Mouse (Mus musculus) stomach, embryonic 14.5 days (tissue): ENCODE data around the gene Arhgef3. TPM values are rescaled to one million over a fixed set of nuclear protein-coding genes. Genes with fewer than 3 reads are reported as not detected.

Experiments used
- ATAC-seq: fragments of 200-750 bp; cut with Nextera tagmentation; 2 replicates; pipeline ENCODE4 v1.8.0; 2017; ENCODE audit warnings: low read depth, moderate TSS enrichment; ENCODE audit not compliant: insufficient number of reproducible peaks, insufficient read depth, low FRiP score
- H3K27ac ChIP-seq: fragments of 300-500 bp; sonication (generic); 2 replicates; pipeline ENCODE4 v1.5.1; 2014; ENCODE audit warnings: mild to moderate bottlenecking, low read length, moderate library complexity, mixed read lengths
- H3K27me3 ChIP-seq: fragments of 300-500 bp; sonication (generic); 2 replicates; pipeline ENCODE4 v1.6.1; 2014; ENCODE audit warnings: low read length, control low read depth, mixed read lengths; ENCODE audit not compliant: control insufficient read depth, insufficient read depth
- H3K36me3 ChIP-seq: fragments of 300-500 bp; sonication (generic); 2 replicates; pipeline ENCODE4 v1.6.1; 2014; ENCODE audit warnings: mild to moderate bottlenecking, control low read depth, low read length, moderate library complexity, mixed read lengths; ENCODE audit not compliant: control insufficient read depth, insufficient read depth
- H3K4me1 ChIP-seq: fragments of 300-500 bp; sonication (generic); 2 replicates; pipeline ENCODE4 v1.6.1; 2014; ENCODE audit warnings: low read length, control low read depth, mixed read lengths; ENCODE audit not compliant: control insufficient read depth, insufficient read depth
- H3K4me2 ChIP-seq: fragments of 300-500 bp; sonication (generic); replicated peaks from 2 replicates; pipeline ENCODE4 v1.6.1; 2014; ENCODE audit warnings: low read depth, low read length, control low read depth
- H3K4me3 ChIP-seq: fragments of 300-500 bp; sonication (generic); 2 replicates; pipeline ENCODE4 v1.5.1; 2014; ENCODE audit warnings: low read depth, low read length, control low read depth
- H3K9ac ChIP-seq: fragments of 300-500 bp; sonication (generic); replicated peaks from 2 replicates; pipeline ENCODE4 v1.6.1; 2014; ENCODE audit warnings: low read depth, mild to moderate bottlenecking, control low read depth, low read length, moderate library complexity, mixed read lengths
- H3K9me3 ChIP-seq: fragments of 300-500 bp; sonication (generic); 2 replicates; pipeline ENCODE4 v1.6.1; 2016; ENCODE audit warnings: low read depth, low read length, control low read depth; ENCODE audit not compliant: control insufficient read depth
- WGBS: fragments of 180-500 bp; shearing (Covaris S2); extraction: QIAGEN DNeasy Blood & Tissue Kit; methylation state at CpG from one replicate; pipeline ENCODE4 v1.1.7; 2014; 5-methylcytosine and 5-hydroxymethylcytosine counted together
- polyA plus RNA-seq: library from polyadenylated mRNA; unstranded; fragments of >200 nt; fragmentation: Nextera tagmentation; extraction: Ambion mirVana; gene quantifications from 2 replicates; pipeline ENCODE4 v1.2.1, GENCODE M21; 2014

Gene Arhgef3
- polyA plus RNA-seq, 1 experiment from 2014 or later = 16.4 TPM

DNA sequence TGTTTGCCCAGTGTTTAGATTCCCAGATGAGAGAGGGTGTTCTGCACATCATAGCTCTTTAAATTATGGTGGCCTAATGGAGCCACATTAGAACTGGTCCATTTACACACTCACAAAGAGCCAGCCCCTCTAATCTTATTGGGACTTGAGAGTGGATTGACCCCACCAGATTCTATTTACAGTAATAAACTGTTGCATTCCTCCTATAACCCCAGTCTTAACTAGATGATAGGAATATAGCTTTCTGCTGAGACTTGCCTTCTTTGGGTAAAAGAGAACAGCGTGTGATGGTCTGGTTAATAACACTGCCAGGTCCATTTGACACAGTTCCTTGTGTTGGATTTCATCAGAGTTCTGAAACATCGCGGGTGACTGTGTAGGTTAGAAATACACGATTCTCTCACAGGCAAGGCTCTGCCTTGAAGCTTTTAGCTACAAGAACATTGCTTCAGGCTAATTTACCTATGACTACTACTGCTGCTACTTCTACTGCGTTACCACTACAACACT lies 268.7 kb downstream of the Arhgef3 start:
- H3K9me3 ChIP-seq = no peaks in the 10 kb centered on the region
- no peaks in the 10 kb centered on the region for H3K27me3 ChIP-seq
- H3K27ac ChIP-seq = no peak overlapping the region
- H3K4me1 ChIP-seq = no peaks in the 10 kb centered on the region
- WGBS = 69% methylated on average over 5 of the region's 5 CpGs
- H3K9ac ChIP-seq = no peak overlapping the region
- no peaks in the 10 kb centered on the region for H3K36me3 ChIP-seq
- ATAC-seq = peak; percentile 33; the same call in 1 of the 2 replicates
- H3K4me3 ChIP-seq = no peak overlapping the region
- H3K4me2 ChIP-seq = no peak overlapping the region

DNA sequence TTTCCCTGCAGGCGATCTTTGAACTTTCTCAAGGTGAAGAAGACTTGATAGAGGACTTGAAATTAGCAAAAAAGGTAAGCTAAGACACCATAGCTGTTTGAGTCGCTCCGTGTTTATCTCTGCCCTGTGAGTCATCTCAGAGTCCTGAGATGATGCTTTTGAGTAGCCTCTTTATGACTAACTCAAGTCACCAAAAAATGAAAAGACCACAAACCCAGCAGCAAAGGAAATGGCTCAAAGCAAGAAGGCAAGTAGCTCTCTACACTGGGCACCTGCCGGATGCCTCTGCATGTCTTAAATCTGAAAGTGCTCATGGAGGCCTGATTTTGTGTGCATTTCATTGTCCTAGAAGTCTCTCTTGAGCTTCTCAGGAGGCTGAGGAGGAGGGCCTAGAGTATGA lies 269.4 kb downstream of the Arhgef3 start:
- Histone ChIP-seq H3K4me1 (no peaks in the 10 kb centered on the region), H3K27me3 (no peaks in the 10 kb centered on the region), H3K27ac (no peak overlapping the region), H3K4me2 (no peak overlapping the region), H3K9ac (no peak overlapping the region), H3K9me3 (no peaks in the 10 kb centered on the region), H3K36me3 (no peaks in the 10 kb centered on the region), H3K4me3 (no peak overlapping the region)
- WGBS = 89% methylated on average over 4 of the region's 4 CpGs
- no peak for ATAC-seq

DNA sequence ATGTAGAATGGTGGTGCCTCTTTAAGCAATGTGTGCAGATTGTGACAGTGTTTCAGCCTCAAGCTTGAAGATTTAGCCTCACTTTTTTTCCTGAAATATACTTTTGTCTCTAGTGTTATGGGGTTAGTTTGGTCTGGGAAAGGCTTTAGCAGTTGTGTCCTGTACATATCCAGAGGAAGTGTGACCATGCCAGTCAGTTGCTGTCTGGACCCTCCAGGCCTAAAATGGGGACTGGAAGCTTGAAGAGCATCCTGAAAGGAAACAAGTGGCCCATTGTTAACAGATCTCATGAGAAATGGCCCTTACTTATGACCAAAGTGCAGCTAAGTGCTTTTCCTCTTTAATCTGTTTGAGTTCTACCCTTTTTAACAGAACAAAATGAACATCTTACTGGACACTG lies 273.9 kb downstream of the Arhgef3 start:
- Histone ChIP-seq H3K27me3 (no peaks in the 10 kb centered on the region), H3K9ac (no peak overlapping the region), H3K4me2 (no peak overlapping the region), H3K9me3 (no peaks in the 10 kb centered on the region), H3K27ac (0 out of 2 replicates have a peak overlapping the region, but pooled peaks have one; percentile 3), H3K4me1 (0 out of 2 replicates have a peak, but pooled peaks cover 2% of the 10 kb centered on the region), H3K36me3 (no peaks in the 10 kb centered on the region), H3K4me3 (no peak overlapping the region)
- ATAC-seq = no peak

DNA sequence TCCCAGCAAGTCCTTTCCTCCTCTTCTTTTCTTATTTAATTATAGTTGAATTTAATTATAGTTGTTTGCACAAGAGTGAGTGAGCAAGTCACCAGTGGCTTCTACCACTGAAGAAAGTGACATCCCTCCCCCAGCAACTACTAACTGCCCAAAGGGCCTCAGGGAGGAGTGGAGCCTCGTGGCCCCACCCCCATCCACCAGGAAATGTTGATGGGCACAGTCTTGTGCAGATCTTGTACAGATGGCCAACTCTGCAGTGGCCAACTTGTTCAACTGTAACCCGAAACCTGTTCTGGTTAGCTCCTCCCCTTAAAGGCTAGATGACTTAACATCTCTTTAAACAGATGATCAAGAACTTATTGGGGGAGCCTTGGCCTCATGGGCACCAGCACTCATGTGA lies 275.0 kb downstream of the Arhgef3 start:
- no peak overlapping the region for H3K4me3 ChIP-seq
- no peak overlapping the region for H3K4me2 ChIP-seq
- H3K9ac ChIP-seq = no peak overlapping the region
- H3K36me3 ChIP-seq = no peaks in the 10 kb centered on the region
- 0 out of 2 replicates have a peak, but pooled peaks cover 2% of the 10 kb centered on the region for H3K4me1 ChIP-seq
- ATAC-seq = no peak
- H3K27me3 ChIP-seq = no peaks in the 10 kb centered on the region
- WGBS = 77% methylated on average over 2 of the region's 2 CpGs
- no peak overlapping the region; the same call in 1 of the 2 replicates for H3K27ac ChIP-seq
- no peaks in the 10 kb centered on the region for H3K9me3 ChIP-seq

DNA sequence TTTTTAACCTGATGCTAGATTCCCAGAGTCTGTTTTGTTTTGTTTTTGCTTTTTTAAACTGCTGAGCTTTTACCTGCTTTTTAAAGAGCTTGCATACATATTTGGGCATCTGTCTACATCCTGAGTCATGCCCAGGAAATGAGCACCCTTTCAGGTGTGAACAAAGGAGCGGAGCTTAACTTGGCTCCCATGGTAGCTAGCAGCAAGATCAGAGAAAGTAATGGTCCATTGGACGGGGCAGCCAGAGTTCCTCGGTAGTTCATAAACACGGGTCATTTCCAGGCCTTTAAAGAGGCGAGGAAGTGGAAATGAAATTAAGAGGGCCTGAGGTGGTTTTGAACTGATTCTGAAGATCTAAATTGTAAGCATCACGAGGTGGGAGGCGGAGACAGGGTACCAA lies 276.0 kb downstream of the Arhgef3 start:
- Histone ChIP-seq H3K4me3 (no peak overlapping the region), H3K27ac (no peak overlapping the region), H3K36me3 (no peaks in the 10 kb centered on the region), H3K4me1 (0 out of 2 replicates have a peak, but pooled peaks cover 2% of the 10 kb centered on the region), H3K27me3 (no peaks in the 10 kb centered on the region), H3K9ac (no peak overlapping the region), H3K9me3 (no peaks in the 10 kb centered on the region), H3K4me2 (no peak overlapping the region)
- 67% methylated on average over 7 of the region's 7 CpGs for WGBS
- no peak for ATAC-seq

DNA sequence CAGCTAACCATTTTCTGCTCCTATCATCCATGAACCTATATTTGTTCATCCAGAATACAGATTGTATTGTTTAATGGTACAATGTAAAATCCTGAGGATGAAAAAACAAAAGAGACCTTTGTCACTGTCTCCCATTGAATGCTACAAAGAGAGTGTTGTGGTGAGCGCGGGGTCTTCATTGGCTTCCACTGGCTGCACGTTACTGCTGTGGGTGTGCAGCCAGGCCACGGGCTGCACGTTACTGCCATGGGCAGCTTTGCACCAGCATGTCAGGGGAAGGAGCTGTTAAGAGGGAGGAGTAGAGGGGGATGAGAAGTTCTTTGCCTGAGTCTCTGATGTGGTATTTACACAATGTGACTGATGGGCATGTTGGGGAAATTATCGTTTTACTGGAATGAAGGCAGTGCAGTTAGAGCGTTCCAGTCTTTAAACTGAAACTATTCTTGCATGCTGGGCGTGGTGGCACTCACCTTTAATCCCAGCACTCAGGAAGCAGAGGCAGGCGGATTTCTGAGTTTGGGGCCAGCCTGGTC lies 277.1 kb downstream of the Arhgef3 start:
- Histone ChIP-seq H3K9ac (no peak overlapping the region), H3K4me1 (0 out of 2 replicates have a peak, but pooled peaks cover 2% of the 10 kb centered on the region), H3K27ac (no peak overlapping the region), H3K4me2 (no peak overlapping the region), H3K9me3 (no peaks in the 10 kb centered on the region), H3K27me3 (no peaks in the 10 kb centered on the region), H3K4me3 (no peak overlapping the region), H3K36me3 (no peaks in the 10 kb centered on the region)
- 61% methylated on average over 9 of the region's 9 CpGs for WGBS
- ATAC-seq = no peak

- H3K36me3 ChIP-seq = no peaks in the 10 kb centered on the region
- no peak overlapping the region for H3K27ac ChIP-seq
- no peak overlapping the region for H3K9ac ChIP-seq
- no peak overlapping the region for H3K4me3 ChIP-seq
- 0 out of 2 replicates have a peak, but pooled peaks cover 2% of the 10 kb centered on the region for H3K4me1 ChIP-seq
- H3K4me2 ChIP-seq = no peak overlapping the region
- no peaks in the 10 kb centered on the region for H3K9me3 ChIP-seq
- 87% methylated on average over 2 of the region's 2 CpGs for WGBS
- H3K27me3 ChIP-seq = no peaks in the 10 kb centered on the region
- no peak for ATAC-seq
Observed at GRCm38 (mm10) chr14:27392660-27393059, 278.0 kb downstream of the Arhgef3 start.

DNA sequence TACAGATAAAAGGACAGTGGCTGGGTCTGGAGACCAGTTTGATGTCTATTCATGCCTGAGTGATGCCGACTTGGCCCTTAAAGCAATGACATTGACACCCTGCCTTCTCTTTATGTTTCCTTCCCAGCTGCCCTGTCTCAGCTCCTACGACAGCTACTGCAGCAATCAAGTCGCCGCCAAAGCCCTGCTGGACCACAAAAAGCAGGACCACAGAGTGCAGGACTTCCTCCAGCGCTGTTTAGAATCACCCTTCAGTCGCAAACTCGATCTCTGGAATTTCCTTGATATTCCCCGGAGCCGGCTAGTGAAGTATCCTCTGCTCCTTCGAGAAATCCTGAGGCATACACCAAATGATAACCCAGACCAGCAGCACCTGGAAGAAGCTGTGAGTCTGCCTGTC lies 279.1 kb downstream of the Arhgef3 start:
- ATAC-seq = no peak
- no peaks in the 10 kb centered on the region for H3K27me3 ChIP-seq
- H3K9ac ChIP-seq = no peak overlapping the region
- no peaks in the 10 kb centered on the region for H3K36me3 ChIP-seq
- 0 out of 2 replicates have a peak, but pooled peaks cover 2% of the 10 kb centered on the region for H3K4me1 ChIP-seq
- WGBS = 50% methylated on average over 10 of the region's 10 CpGs
- H3K9me3 ChIP-seq = no peaks in the 10 kb centered on the region
- H3K4me3 ChIP-seq = no peak overlapping the region
- no peak overlapping the region for H3K27ac ChIP-seq
- no peak overlapping the region for H3K4me2 ChIP-seq

- no peak for ATAC-seq
- H3K27ac ChIP-seq = no peak overlapping the region
- H3K4me3 ChIP-seq = no peak overlapping the region
- 66% methylated on average over 7 of the region's 7 CpGs for WGBS
- H3K9me3 ChIP-seq = no peaks in the 10 kb centered on the region
- no peak overlapping the region for H3K9ac ChIP-seq
- H3K36me3 ChIP-seq = no peaks in the 10 kb centered on the region
- H3K4me2 ChIP-seq = no peak overlapping the region
- 0 out of 2 replicates have a peak, but pooled peaks cover 2% of the 10 kb centered on the region for H3K4me1 ChIP-seq
- H3K27me3 ChIP-seq = no peaks in the 10 kb centered on the region
Observed at GRCm38 (mm10) chr14:27396424-27396823, 281.7 kb downstream of the Arhgef3 start.
